Mouse (Mus musculus): ENCODE measurements around the gene Polr1a. TPM values are rescaled to one million over a fixed set of nuclear protein-coding genes. Genes with fewer than 3 reads are reported as not detected.

Gene Polr1a
- polyA plus RNA-seq, 1 experiment from 2014 or later, result 4.9 TPM

- 92% methylated on average over 6 of the region's 6 CpGs for WGBS
- Histone ChIP-seq H3K36me3 (ENCODE audit: control insufficient read depth, insufficient read depth) (peaks cover 27% of the 10 kb centered on the region; the same call in 1 of the 2 replicates), H3K9me3 (ENCODE audit: control insufficient read depth) (no peaks in the 10 kb centered on the region), H3K9ac (ENCODE audit: low read depth, low read length) (no peak overlapping the region), H3K4me3 (ENCODE audit: low read depth, low read length) (no peak overlapping the region), H3K27me3 (replicated peaks; ENCODE audit: control insufficient read depth, insufficient read depth, low read length) (no peaks in the 10 kb centered on the region), H3K4me1 (replicated peaks; ENCODE audit: control insufficient read depth, insufficient read depth, low read length) (no peaks in the 10 kb centered on the region), H3K4me2 (replicated peaks; ENCODE audit: low read depth) (no peak overlapping the region), H3K27ac (ENCODE audit: low read depth, low read length) (no peak overlapping the region)
- ATAC-seq, result no peak
- TF ChIP-seq CTCF (IDR thresholded peaks at IDR 0.05; ENCODE audit: low read depth), result no peak
Measured at GRCm38 (mm10) chr6:71962706-71963105, 53.9 kb downstream of the Polr1a start.

- Histone ChIP-seq H3K4me1 (replicated peaks; ENCODE audit: control insufficient read depth, insufficient read depth, low read length) (no peaks in the 10 kb centered on the region), H3K4me2 (replicated peaks; ENCODE audit: low read depth) (no peak overlapping the region)
Measured at GRCm38 (mm10) chr6:71963561-71963960, 54.7 kb downstream of the Polr1a start.

DNA sequence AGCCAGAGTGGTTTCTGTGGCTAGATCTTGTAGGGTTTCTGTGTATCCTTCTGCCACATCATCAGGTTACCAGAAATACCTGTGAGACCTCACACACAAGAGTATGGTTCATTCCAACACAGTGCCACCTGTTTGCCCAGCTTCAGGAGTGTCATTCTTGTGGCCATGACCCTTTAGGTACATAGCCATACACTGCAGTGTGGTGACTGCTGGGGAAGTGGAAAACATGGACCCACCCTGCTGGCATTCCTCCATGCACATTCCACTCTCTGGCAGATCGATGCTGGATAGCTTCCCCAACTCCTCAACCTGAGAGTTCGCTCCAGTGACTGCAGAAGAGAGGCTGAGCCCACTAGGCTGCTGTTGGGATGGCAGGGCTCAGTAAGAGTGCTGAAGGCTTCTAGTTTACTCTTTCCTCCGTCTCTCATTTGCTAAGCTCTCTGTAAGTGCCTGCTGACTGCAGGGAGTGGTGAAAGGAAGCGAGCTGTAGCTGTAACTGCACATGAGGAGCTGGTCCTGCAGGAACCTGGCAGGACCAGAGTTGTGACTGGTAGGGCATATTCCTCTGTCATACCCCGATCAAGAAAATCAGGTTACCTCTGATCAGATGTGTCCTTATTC is 57.9 kb downstream of the Polr1a start:
- TF ChIP-seq CTCF (IDR thresholded peaks at IDR 0.05; ENCODE audit: low read depth), result no peak
- 72% methylated on average over 5 of the region's 5 CpGs for WGBS
- Histone ChIP-seq H3K27me3 (replicated peaks; ENCODE audit: control insufficient read depth, insufficient read depth, low read length) (no peaks in the 10 kb centered on the region), H3K4me1 (replicated peaks; ENCODE audit: control insufficient read depth, insufficient read depth, low read length) (no peaks in the 10 kb centered on the region), H3K9ac (ENCODE audit: low read depth, low read length) (no peak overlapping the region), H3K36me3 (ENCODE audit: control insufficient read depth, insufficient read depth) (peaks cover 51% of the 10 kb centered on the region), H3K4me3 (ENCODE audit: low read depth, low read length) (no peak overlapping the region), H3K27ac (ENCODE audit: low read depth, low read length) (no peak overlapping the region), H3K4me2 (replicated peaks; ENCODE audit: low read depth) (no peak overlapping the region), H3K9me3 (ENCODE audit: control insufficient read depth) (no peaks in the 10 kb centered on the region)
- ATAC-seq, result no peak

More at GRCm38 (mm10) chr6:71963561-71963960, 54.7 kb downstream of the Polr1a start:
- Histone ChIP-seq H3K27me3 (replicated peaks; ENCODE audit: control insufficient read depth, insufficient read depth, low read length) (no peaks in the 10 kb centered on the region), H3K9me3 (ENCODE audit: control insufficient read depth) (no peaks in the 10 kb centered on the region), H3K4me3 (ENCODE audit: low read depth, low read length) (no peak overlapping the region), H3K36me3 (ENCODE audit: control insufficient read depth, insufficient read depth) (peaks cover 32% of the 10 kb centered on the region; the same call in 1 of the 2 replicates), H3K9ac (ENCODE audit: low read depth, low read length) (no peak overlapping the region), H3K27ac (ENCODE audit: low read depth, low read length) (no peak overlapping the region)
- 95% methylated on average over 11 of the region's 11 CpGs for WGBS
- TF ChIP-seq CTCF (IDR thresholded peaks at IDR 0.05; ENCODE audit: low read depth), result no peak
- ATAC-seq, result no peak

DNA sequence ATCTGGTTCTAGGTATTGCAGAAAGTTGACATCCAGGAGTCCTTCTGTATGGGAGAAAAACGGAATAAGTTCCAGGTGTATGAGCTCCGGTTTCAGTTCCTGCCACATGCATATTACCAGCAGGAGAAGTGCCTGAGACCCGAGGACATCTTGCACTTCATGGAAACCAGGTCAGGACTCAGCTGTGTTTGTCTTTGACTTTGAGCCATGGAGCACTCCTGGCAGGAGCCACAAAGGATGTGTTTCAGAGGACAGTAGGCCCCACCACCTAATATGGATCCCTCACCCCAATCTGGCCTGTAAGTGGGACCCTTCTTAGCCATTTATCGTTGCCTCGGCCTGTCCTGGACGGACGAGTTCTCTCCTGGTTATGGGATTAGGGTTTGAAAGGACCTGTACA is 59.0 kb downstream of the Polr1a start:
- TF ChIP-seq CTCF (IDR thresholded peaks at IDR 0.05; ENCODE audit: low read depth), result no peak
- Histone ChIP-seq H3K9ac (ENCODE audit: low read depth, low read length) (no peak overlapping the region), H3K36me3 (ENCODE audit: control insufficient read depth, insufficient read depth) (peaks cover 60% of the 10 kb centered on the region), H3K4me1 (replicated peaks; ENCODE audit: control insufficient read depth, insufficient read depth, low read length) (no peaks in the 10 kb centered on the region), H3K4me2 (replicated peaks; ENCODE audit: low read depth) (no peak overlapping the region), H3K4me3 (ENCODE audit: low read depth, low read length) (no peak overlapping the region), H3K27me3 (replicated peaks; ENCODE audit: control insufficient read depth, insufficient read depth, low read length) (no peaks in the 10 kb centered on the region), H3K27ac (ENCODE audit: low read depth, low read length) (no peak overlapping the region), H3K9me3 (ENCODE audit: control insufficient read depth) (no peaks in the 10 kb centered on the region)
- WGBS, result 86% methylated on average over 7 of the region's 7 CpGs
- ATAC-seq, result no peak

- 95% methylated on average over 7 of the region's 7 CpGs for WGBS
- Histone ChIP-seq H3K9ac (ENCODE audit: low read depth, low read length) (no peak overlapping the region), H3K4me1 (replicated peaks; ENCODE audit: control insufficient read depth, insufficient read depth, low read length) (no peaks in the 10 kb centered on the region), H3K9me3 (ENCODE audit: control insufficient read depth) (no peaks in the 10 kb centered on the region), H3K4me3 (ENCODE audit: low read depth, low read length) (no peak overlapping the region), H3K27ac (ENCODE audit: low read depth, low read length) (no peak overlapping the region), H3K4me2 (replicated peaks; ENCODE audit: low read depth) (no peak overlapping the region), H3K36me3 (ENCODE audit: control insufficient read depth, insufficient read depth) (peaks cover 74% of the 10 kb centered on the region), H3K27me3 (replicated peaks; ENCODE audit: control insufficient read depth, insufficient read depth, low read length) (no peaks in the 10 kb centered on the region)
- no peak for ATAC-seq
- no peak for TF ChIP-seq CTCF (IDR thresholded peaks at IDR 0.05; ENCODE audit: low read depth)
Measured at GRCm38 (mm10) chr6:71969459-71969858, 60.6 kb downstream of the Polr1a start.

GRCm38 (mm10) chr6:71970154-71970553 is 61.3 kb downstream of the Polr1a start:
- Histone ChIP-seq H3K36me3 (ENCODE audit: control insufficient read depth, insufficient read depth) (peaks cover 80% of the 10 kb centered on the region), H3K9ac (ENCODE audit: low read depth, low read length) (no peak overlapping the region), H3K4me3 (ENCODE audit: low read depth, low read length) (no peak overlapping the region), H3K27me3 (replicated peaks; ENCODE audit: control insufficient read depth, insufficient read depth, low read length) (no peaks in the 10 kb centered on the region), H3K27ac (ENCODE audit: low read depth, low read length) (no peak overlapping the region), H3K9me3 (ENCODE audit: control insufficient read depth) (no peaks in the 10 kb centered on the region), H3K4me1 (replicated peaks; ENCODE audit: control insufficient read depth, insufficient read depth, low read length) (no peaks in the 10 kb centered on the region), H3K4me2 (replicated peaks; ENCODE audit: low read depth) (no peak overlapping the region)
- TF ChIP-seq CTCF (IDR thresholded peaks at IDR 0.05; ENCODE audit: low read depth), result no peak
- WGBS, result 73% methylated on average over 2 of the region's 2 CpGs
- no peak for ATAC-seq
